Comparison of ENCODE assay signal across 10 mouse cellular contexts in the genomic region with DNA sequence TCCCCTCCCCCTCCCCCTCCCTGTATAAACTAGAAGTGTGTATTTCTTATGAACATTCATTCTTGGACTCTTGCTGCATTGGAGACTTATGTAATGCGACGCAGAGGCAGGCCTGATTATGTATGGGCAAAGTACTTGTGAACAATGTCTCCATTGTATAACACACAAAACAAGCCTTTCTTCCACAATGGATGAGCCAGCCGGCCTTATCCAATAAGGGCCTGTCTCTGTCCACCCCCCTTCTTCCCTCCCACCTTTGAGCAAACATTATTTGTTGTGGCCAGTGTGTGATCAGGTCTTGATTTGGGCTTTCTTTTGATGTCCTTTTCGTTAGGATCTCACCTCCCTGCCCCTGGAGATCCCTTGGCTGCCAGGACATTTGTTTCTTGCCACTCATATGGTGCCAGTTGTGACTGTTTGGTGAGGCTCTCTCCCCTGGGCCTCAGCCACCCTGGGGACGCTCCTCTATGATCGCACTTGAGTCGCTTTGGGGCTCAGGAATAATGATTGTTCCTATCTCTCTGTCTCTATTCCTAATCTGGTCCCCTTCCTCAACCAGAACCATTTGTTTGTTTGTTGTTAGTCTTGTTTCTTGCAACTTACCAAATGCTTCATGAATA. TPM values are rescaled to one million over a fixed set of nuclear protein-coding genes. Genes with fewer than 3 reads are reported as not detected.
DNase-seq lines count a peak whose midpoint lies in the region; ATAC-seq lines count a peak whose summit lies in the region.
"Had no signal": no experiment of that assay in that cellular context is flagged by ENCODE, and none has a peak within 500 bp of the region (broad histone marks: within the 10 kb centered on the region; RNA-seq: fewer than 3 reads in every experiment).

No protein-coding gene starts in this region.

- WGBS in embryonic facial prominence, embryonic 13.5 days, result 40% methylated on average over 7 of the region's 7 CpGs
- 53% methylated on average over 7 of the region's 7 CpGs for WGBS in intestine, embryonic 14.5 days
- WGBS in stomach, embryonic 16.5 days, result 59% methylated on average over 7 of the region's 7 CpGs

- peaks cover 31% of the 10 kb centered on the region for H3K4me1 ChIP-seq in embryonic facial prominence, embryonic 13.5 days
- H3K4me1 ChIP-seq in intestine, embryonic 14.5 days (replicated peaks; ENCODE audit: control insufficient read depth, insufficient read depth, low read length), result peaks cover 10% of the 10 kb centered on the region
- H3K4me1 ChIP-seq in stomach, embryonic 16.5 days (ENCODE audit: control insufficient read depth, insufficient read depth, low read length), result peaks cover 30% of the 10 kb centered on the region

- H3K4me3 ChIP-seq in embryonic facial prominence, embryonic 13.5 days, result no peak overlapping the region
- no peak overlapping the region for H3K4me3 ChIP-seq in intestine, embryonic 14.5 days (ENCODE audit: low read depth, low read length)
- no peak overlapping the region for H3K4me3 ChIP-seq in stomach, embryonic 16.5 days (replicated peaks; ENCODE audit: low read length)
- H3K4me3 ChIP-seq: lung, embryonic 15.5 days had no signal

- H3K9ac ChIP-seq in embryonic facial prominence, embryonic 13.5 days, result no peak overlapping the region
- H3K9ac ChIP-seq in intestine, embryonic 14.5 days (ENCODE audit: low read length), result no peak overlapping the region
- no peak overlapping the region for H3K9ac ChIP-seq in stomach, embryonic 16.5 days (ENCODE audit: low read length)
- H3K9ac ChIP-seq: lung, embryonic 15.5 days had no signal

- H3K4me2 ChIP-seq in embryonic facial prominence, embryonic 13.5 days, result no peak overlapping the region
- H3K4me2 ChIP-seq in intestine, embryonic 14.5 days (ENCODE audit: low read length), result no peak overlapping the region
- H3K4me2 ChIP-seq in stomach, embryonic 16.5 days (ENCODE audit: low read depth, low read length), result no peak overlapping the region
- H3K4me2 ChIP-seq: lung, embryonic 15.5 days had no signal

- H3K27me3 ChIP-seq in embryonic facial prominence, embryonic 13.5 days, result no peaks in the 10 kb centered on the region
- H3K27me3 ChIP-seq in intestine, embryonic 14.5 days (replicated peaks; ENCODE audit: control insufficient read depth, insufficient read depth, low read length), result no peaks in the 10 kb centered on the region
- no peaks in the 10 kb centered on the region for H3K27me3 ChIP-seq in stomach, embryonic 16.5 days (ENCODE audit: control insufficient read depth, insufficient read depth, low read length)
- H3K27me3 ChIP-seq: lung, embryonic 15.5 days had no signal

- H3K27ac ChIP-seq in embryonic facial prominence, embryonic 13.5 days, result 0 out of 2 replicates have a peak overlapping the region, but pooled peaks have one; percentile 5
- no peak overlapping the region for H3K27ac ChIP-seq in intestine, embryonic 14.5 days (ENCODE audit: low read depth)
- no peak overlapping the region for H3K27ac ChIP-seq in stomach, embryonic 16.5 days (ENCODE audit: low read length)
- H3K27ac ChIP-seq: lung, embryonic 15.5 days had no signal

- H3K9me3 ChIP-seq in embryonic facial prominence, embryonic 13.5 days, result no peaks in the 10 kb centered on the region
- H3K9me3 ChIP-seq in intestine, embryonic 14.5 days (ENCODE audit: control insufficient read depth, low read length), result no peaks in the 10 kb centered on the region
- no peaks in the 10 kb centered on the region for H3K9me3 ChIP-seq in stomach, embryonic 16.5 days (replicated peaks; ENCODE audit: control insufficient read depth, low read length)
- H3K9me3 ChIP-seq: lung, embryonic 15.5 days had no signal

- H3K36me3 ChIP-seq in embryonic facial prominence, embryonic 13.5 days, result peaks cover 27% of the 10 kb centered on the region
- H3K36me3 ChIP-seq in intestine, embryonic 14.5 days (ENCODE audit: control insufficient read depth, insufficient read depth, low read length), result no peaks in the 10 kb centered on the region
- H3K36me3 ChIP-seq in stomach, embryonic 16.5 days (ENCODE audit: control insufficient read depth, insufficient read depth, low read length), result no peaks in the 10 kb centered on the region
- H3K36me3 ChIP-seq: G1E; lung, embryonic 15.5 days had no signal

- no peak for ATAC-seq in embryonic facial prominence, embryonic 13.5 days (ENCODE audit: insufficient number of reproducible peaks, insufficient read depth, low FRiP score, low TSS enrichment, low read depth)
- peak; percentile 56; the same call in 1 of the 2 replicates for ATAC-seq in intestine, embryonic 14.5 days (replicated peaks; ENCODE audit: low FRiP score, low TSS enrichment, low read depth)
- ATAC-seq in stomach, embryonic 16.5 days (ENCODE audit: insufficient read depth, low FRiP score), result peak; percentile 34; the same call in 1 of the 2 replicates

- peak; percentile 53 for DNase-seq in layer of hippocampus, adult 9-11 months
- DNase-seq in layer of hippocampus, postnatal 25 days (ENCODE audit: extremely low spot score in 1 of 2, low spot score in 1 of 2), result no peak
- peak; percentile 66 for DNase-seq in intestine, embryonic 14.5 days (ENCODE audit: low spot score)
- no peak for DNase-seq in thymus, postnatal 4 days
- no peak for DNase-seq in adipocyte (ENCODE audit: low spot score)
- DNase-seq: cerebellum, adult 11-12 months had no signal

RNA-seq across cellular contexts. Expression of a gene that starts 46.8 kb away (rescaled TPM):
- total RNA-seq in layer of hippocampus, postnatal 25 days (2021), result 10 to 100 TPM; 12.1 to 13.4 TPM
- 142 and 157 TPM in 2 replicates for polyA plus RNA-seq in embryonic facial prominence, embryonic 13.5 days (2015; fragmentation: Nextera tagmentation; extraction: Ambion mirVana)
- polyA plus RNA-seq in intestine, embryonic 14.5 days (2014; fragmentation: Nextera tagmentation; extraction: Ambion mirVana), result 97.2 and 99.2 TPM in 2 replicates
- 76.8 and 81.3 TPM in 2 replicates for polyA plus RNA-seq in stomach, embryonic 16.5 days (2015; fragmentation: Nextera tagmentation; extraction: Ambion mirVana)

Comparison
In these comparisons a context has a peak if more than half of its experiments do, and no peak if none do; other contexts are left out.
1. DNase-seq: peak in layer of hippocampus, adult 9-11 months (single experiment) and intestine, embryonic 14.5 days (single experiment); none in layer of hippocampus, postnatal 25 days (0 of 2), thymus, postnatal 4 days (single experiment) and adipocyte (single experiment).